Mouse (Mus musculus): ENCODE data around the gene Chrm4.

Gene Chrm4

GRCm38 (mm10) chr2:91922586-91923414 is 4.2 kb upstream of the Chrm4 start:
- no peak for DNase-seq (ENCODE audit: low spot score in 2 of 2)

GRCm38 (mm10) chr2:91923415-91924337 is 3.4 kb upstream of the Chrm4 start:
- DNase-seq (ENCODE audit: low spot score in 2 of 2): peak; percentile 50 to 56

GRCm38 (mm10) chr2:91924726-91925125 is 2.3 kb upstream of the Chrm4 start:
- no peak for DNase-seq (ENCODE audit: low spot score in 2 of 2)

- DNase-seq (ENCODE audit: low spot score in 2 of 2): no peak
These were observed 1.6 kb upstream of the Chrm4 start for GRCm38 (mm10) chr2:91925442-91925841.

GRCm38 (mm10) chr2:91927826-91928533 is 931 bp downstream of the Chrm4 start:
- peak; percentile 54 to 67 for DNase-seq (ENCODE audit: low spot score in 2 of 2)

GRCm38 (mm10) chr2:91928534-91929350 is 1.7 kb downstream of the Chrm4 start:
- DNase-seq (ENCODE audit: low spot score in 2 of 2): no peak

- DNase-seq (ENCODE audit: low spot score in 2 of 2): no peak
These were observed 2.4 kb downstream of the Chrm4 start for GRCm38 (mm10) chr2:91929455-91929854.

GRCm38 (mm10) chr2:91929936-91930335 is 2.9 kb downstream of the Chrm4 start:
- DNase-seq (ENCODE audit: low spot score in 2 of 2): no peak

- DNase-seq (ENCODE audit: low spot score in 2 of 2): no peak
These were observed 3.8 kb downstream of the Chrm4 start for GRCm38 (mm10) chr2:91930761-91931291.

GRCm38 (mm10) chr2:91931328-91932159 is 4.5 kb downstream of the Chrm4 start:
- DNase-seq (ENCODE audit: low spot score in 2 of 2): no peak

GRCm38 (mm10) chr2:91932160-91932711 is 5.2 kb downstream of the Chrm4 start, which contains the start of gene Mdk:
Gene Mdk (minus strand): TSS chr2:91932297.
- no peak for DNase-seq (ENCODE audit: low spot score in 2 of 2)

GRCm38 (mm10) chr2:91932737-91933350 is 5.8 kb downstream of the Chrm4 start:
- DNase-seq (ENCODE audit: low spot score in 2 of 2): no peak

GRCm38 (mm10) chr2:91933471-91933870 is 6.4 kb downstream of the Chrm4 start:
- no peak for DNase-seq (ENCODE audit: low spot score in 2 of 2)

- no peak for DNase-seq (ENCODE audit: low spot score in 2 of 2)
These were observed 7.0 kb downstream of the Chrm4 start for GRCm38 (mm10) chr2:91934016-91934415.

- DNase-seq (ENCODE audit: low spot score in 2 of 2): no peak
These were observed 7.9 kb downstream of the Chrm4 start for GRCm38 (mm10) chr2:91934826-91935525.

- DNase-seq (ENCODE audit: low spot score in 2 of 2): no peak
These were observed 9.1 kb downstream of the Chrm4 start for GRCm38 (mm10) chr2:91936154-91936553.

- DNase-seq (ENCODE audit: low spot score in 2 of 2): no peak
These were observed 12.4 kb downstream of the Chrm4 start for GRCm38 (mm10) chr2:91939303-91939935.

- no peak for DNase-seq (ENCODE audit: low spot score in 2 of 2)
These were observed 15.3 kb downstream of the Chrm4 start for GRCm38 (mm10) chr2:91942356-91942755.

Data from spleen, postnatal 36 days (tissue).